Mouse (Mus musculus) C2C12 (cell line): Measurements from ENCODE around the gene Khk.

Experiments
- CEBPB ChIP-seq: IDR thresholded peaks from one replicate; pipeline ENCODE4 v1.6.1; 2011; ENCODE audit warnings: low read depth, mild to moderate bottlenecking, control low read depth, moderate library complexity
- CTCF ChIP-seq: IDR thresholded peaks from one replicate; pipeline ENCODE4 v1.5.1; 2011; ENCODE audit not compliant: control insufficient read depth, insufficient read depth, insufficient read length
- FOSL1 ChIP-seq: IDR thresholded peaks from one replicate; pipeline ENCODE4 v1.8.0; 2011; ENCODE audit warnings: mild to moderate bottlenecking, low read length; ENCODE audit not compliant: poor library complexity, insufficient read depth, severe bottlenecking
- MAX ChIP-seq: IDR thresholded peaks from one replicate; pipeline ENCODE4 v1.6.1; 2011; ENCODE audit warnings: mild to moderate bottlenecking, control low read depth
- MYOD1 ChIP-seq: IDR thresholded peaks from one replicate; pipeline ENCODE4 v1.6.1; 2011; ENCODE audit warnings: low read depth; ENCODE audit not compliant: control insufficient read depth, insufficient read length
- MYOG ChIP-seq: IDR thresholded peaks from one replicate; pipeline ENCODE4 v1.6.1; 2011; ENCODE audit not compliant: control insufficient read depth, insufficient read length; ENCODE audit errors: extremely low read depth
- USF1 ChIP-seq: IDR thresholded peaks from one replicate; pipeline ENCODE4 v1.6.1; 2011; ENCODE audit warnings: low read depth, mild to moderate bottlenecking, control low read depth, moderate library complexity

DNA sequence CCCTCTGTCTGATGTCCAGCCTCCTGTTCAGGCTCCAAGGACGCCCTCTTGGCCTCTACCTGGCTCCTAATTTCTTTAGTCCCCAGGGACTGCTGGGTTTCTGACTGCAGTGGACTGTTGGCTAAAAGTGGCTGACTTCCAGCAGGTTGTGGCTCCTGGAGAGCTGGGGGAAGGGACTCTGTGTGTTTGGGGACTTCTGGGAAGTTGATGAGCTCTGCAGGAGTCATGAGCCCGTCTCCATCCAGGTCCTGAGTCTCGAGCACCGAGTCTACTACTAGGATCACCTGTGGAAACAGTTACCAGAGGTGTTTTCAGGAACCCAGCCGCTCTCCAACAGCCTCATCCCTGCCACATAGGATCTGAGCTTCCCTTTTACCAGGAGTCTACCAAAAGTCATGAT lies 12.5 kb downstream of the Khk start:
- TF ChIP-seq MAX (no peak), CTCF (no peak), CEBPB (no peak), FOSL1 (no peak), MYOG (no peak), USF1 (no peak), MYOD1 (no peak)
